Mouse (Mus musculus) embryonic facial prominence, embryonic 13.5 days (tissue): Measurements from ENCODE around the gene Baiap2l1. TPM values are rescaled to one million over a fixed set of nuclear protein-coding genes. Genes with fewer than 3 reads are reported as not detected.
A peak's percentile ranks its signal among the peaks of the same experiment; 100 is the strongest.
"Not testable (repeated sequence)": the region's sequence is repeated elsewhere in the genome, so short reads cannot be mapped to it uniquely, and the experiment has no call there.

Experiments
- ATAC-seq: fragments of 200-750 bp; cut with Nextera tagmentation; 2 replicates; pipeline ENCODE4 v1.8.0; 2017; ENCODE audit warnings: low read depth; ENCODE audit not compliant: insufficient number of reproducible peaks, insufficient read depth, low FRiP score, low TSS enrichment
- H3K27ac ChIP-seq: fragments of 300-500 bp; sonication (generic); 2 replicates; pipeline ENCODE4 v1.5.1; 2015; ENCODE audit warnings: moderate library complexity, mild to moderate bottlenecking, inconsistent platforms
- H3K27me3 ChIP-seq: fragments of 300-500 bp; sonication (generic); 2 replicates; pipeline ENCODE4 v1.6.1; 2015; ENCODE audit warnings: mild to moderate bottlenecking, inconsistent platforms
- H3K36me3 ChIP-seq: fragments of 300-500 bp; sonication (generic); 2 replicates; pipeline ENCODE4 v1.6.1; 2015; ENCODE audit warnings: mild to moderate bottlenecking, inconsistent platforms
- H3K4me1 ChIP-seq: fragments of 300-500 bp; sonication (generic); 2 replicates; pipeline ENCODE4 v1.6.1; 2015; ENCODE audit warnings: inconsistent platforms
- H3K4me2 ChIP-seq: fragments of 300-500 bp; sonication (generic); 2 replicates; pipeline ENCODE4 v1.6.1; 2015; ENCODE audit warnings: moderate library complexity, mild to moderate bottlenecking, inconsistent platforms
- H3K4me3 ChIP-seq: fragments of 300-500 bp; sonication (generic); 2 replicates; pipeline ENCODE4 v1.5.1; 2015; ENCODE audit warnings: mild to moderate bottlenecking, inconsistent platforms
- H3K9ac ChIP-seq: fragments of 300-500 bp; sonication (generic); 2 replicates; pipeline ENCODE4 v1.6.1; 2015; ENCODE audit warnings: mild to moderate bottlenecking, inconsistent platforms
- H3K9me3 ChIP-seq: fragments of 300-500 bp; sonication (generic); 2 replicates; pipeline ENCODE4 v1.6.1; 2016; ENCODE audit warnings: inconsistent platforms
- WGBS: fragments of 180-500 bp; shearing (Covaris S2); methylation state at CpG from one replicate; pipeline ENCODE4 v1.1.7; 2015; ENCODE audit warnings: mixed read lengths; 5-methylcytosine and 5-hydroxymethylcytosine counted together
- polyA plus RNA-seq: library from polyadenylated mRNA; unstranded; fragments of >200 nt; fragmentation: Nextera tagmentation; extraction: Ambion mirVana; gene quantifications from 2 replicates; pipeline ENCODE4 v1.2.1, GENCODE M21; 2015

The Baiap2l1 gene
- polyA plus RNA-seq, 1 experiment from 2014 or later: 4.4 TPM

DNA sequence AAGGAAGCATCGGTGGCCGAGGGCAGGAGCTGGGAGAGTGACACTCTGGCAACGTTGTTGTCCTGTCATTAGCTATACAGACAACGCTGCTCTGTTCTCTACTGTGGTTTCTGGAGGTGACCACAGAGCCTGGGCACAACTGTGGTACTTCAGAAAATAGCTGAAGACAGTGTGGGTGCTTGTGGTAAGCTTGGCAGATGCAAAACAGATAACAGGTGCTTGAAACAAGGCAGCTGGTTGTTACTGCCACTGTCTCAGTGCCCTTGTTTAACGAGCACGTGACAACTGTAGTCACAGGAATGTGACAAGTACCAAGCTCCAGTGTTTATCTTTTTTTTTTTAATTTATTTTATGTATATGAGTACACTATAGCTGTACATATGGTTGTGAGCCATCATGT, 13.3 kb downstream of the Baiap2l1 start:
- Histone ChIP-seq H3K27ac (no peak overlapping the region), H3K36me3 (no peaks in the 10 kb centered on the region), H3K27me3 (no peaks in the 10 kb centered on the region), H3K9me3 (no peaks in the 10 kb centered on the region), H3K4me1 (no peaks in the 10 kb centered on the region), H3K4me3 (no peak overlapping the region), H3K4me2 (no peak overlapping the region), H3K9ac (no peak overlapping the region)
- ATAC-seq: no peak
- WGBS: 83% methylated on average over 6 of the region's 6 CpGs

DNA sequence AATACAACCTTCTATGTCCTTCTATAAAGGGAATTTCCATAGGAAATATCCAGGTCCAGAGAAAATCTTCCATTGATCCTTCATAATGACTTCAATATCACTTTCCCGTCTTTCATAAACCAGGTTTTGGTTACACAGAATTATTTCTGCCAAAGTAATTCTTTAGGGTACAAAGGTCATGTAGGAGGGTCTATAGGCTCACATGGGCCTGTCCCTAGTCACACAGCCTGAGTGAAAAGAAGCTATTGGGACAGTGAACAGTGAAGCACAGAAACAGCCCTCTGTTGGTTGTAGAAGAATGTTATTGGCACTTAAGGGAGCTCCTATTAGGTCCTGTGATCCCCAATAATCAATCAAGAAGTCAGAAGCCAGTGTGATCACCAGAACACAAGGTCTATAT, 16.8 kb downstream of the Baiap2l1 start:
- H3K27me3 ChIP-seq: no peaks in the 10 kb centered on the region
- no peaks in the 10 kb centered on the region for H3K4me1 ChIP-seq
- no peak overlapping the region for H3K9ac ChIP-seq
- no peak overlapping the region for H3K4me2 ChIP-seq
- no peak for ATAC-seq
- no peaks in the 10 kb centered on the region for H3K36me3 ChIP-seq
- no peak overlapping the region for H3K27ac ChIP-seq
- 52% methylated on average over 1 of the region's 1 CpGs for WGBS
- no peaks in the 10 kb centered on the region for H3K9me3 ChIP-seq
- H3K4me3 ChIP-seq: no peak overlapping the region

DNA sequence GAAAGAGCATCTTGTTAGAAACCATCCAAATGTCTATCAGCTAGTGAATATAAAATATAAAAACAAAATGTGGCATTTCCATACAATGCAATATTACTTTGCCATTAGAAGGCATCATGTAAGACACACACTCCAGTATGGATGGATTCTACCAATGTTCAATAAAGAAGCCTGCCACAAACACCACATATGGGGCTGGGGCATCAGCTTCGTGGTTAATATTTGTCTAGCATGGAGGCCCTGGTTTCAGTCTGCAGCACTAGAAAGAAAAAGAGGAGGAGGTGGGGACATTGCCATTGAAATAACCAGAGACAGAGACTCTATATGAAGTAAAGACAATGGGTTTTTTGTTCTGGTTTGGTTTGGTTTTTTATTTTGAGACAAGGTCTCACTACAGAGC, 19.1 kb downstream of the Baiap2l1 start:
- H3K27ac ChIP-seq: no peak overlapping the region
- H3K9ac ChIP-seq: no peak overlapping the region
- H3K9me3 ChIP-seq: no peaks in the 10 kb centered on the region
- H3K4me2 ChIP-seq: no peak overlapping the region
- 24% methylated on average over 1 of the region's 1 CpGs for WGBS
- no peaks in the 10 kb centered on the region for H3K27me3 ChIP-seq
- no peaks in the 10 kb centered on the region for H3K36me3 ChIP-seq
- ATAC-seq: no peak
- no peak overlapping the region for H3K4me3 ChIP-seq
- no peaks in the 10 kb centered on the region for H3K4me1 ChIP-seq

DNA sequence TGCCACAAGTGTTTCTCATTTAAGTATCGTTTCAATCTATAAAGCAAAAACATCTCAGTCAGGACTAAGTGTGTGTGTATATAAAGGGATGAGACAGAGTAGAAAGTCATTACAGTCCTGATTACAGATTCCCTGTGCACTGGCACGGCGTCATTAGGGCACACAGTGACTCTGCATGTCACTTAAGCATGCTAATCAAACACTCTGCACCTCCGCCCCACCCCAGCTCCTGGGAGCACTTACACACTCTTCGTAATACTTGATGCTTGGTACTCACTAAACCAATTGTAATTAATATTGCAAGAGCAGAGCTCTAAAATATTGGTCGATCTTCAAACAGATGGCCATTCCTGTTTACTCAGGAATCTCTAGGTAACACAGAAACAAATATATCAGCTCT, 22.6 kb downstream of the Baiap2l1 start:
- H3K9me3 ChIP-seq, H3K4me2 ChIP-seq, H3K9ac ChIP-seq, H3K36me3 ChIP-seq, H3K27ac ChIP-seq, ATAC-seq, H3K4me3 ChIP-seq, H3K27me3 ChIP-seq, H3K4me1 ChIP-seq: not testable (repeated sequence)
- WGBS: 71% methylated on average over 6 of the region's 6 CpGs

DNA sequence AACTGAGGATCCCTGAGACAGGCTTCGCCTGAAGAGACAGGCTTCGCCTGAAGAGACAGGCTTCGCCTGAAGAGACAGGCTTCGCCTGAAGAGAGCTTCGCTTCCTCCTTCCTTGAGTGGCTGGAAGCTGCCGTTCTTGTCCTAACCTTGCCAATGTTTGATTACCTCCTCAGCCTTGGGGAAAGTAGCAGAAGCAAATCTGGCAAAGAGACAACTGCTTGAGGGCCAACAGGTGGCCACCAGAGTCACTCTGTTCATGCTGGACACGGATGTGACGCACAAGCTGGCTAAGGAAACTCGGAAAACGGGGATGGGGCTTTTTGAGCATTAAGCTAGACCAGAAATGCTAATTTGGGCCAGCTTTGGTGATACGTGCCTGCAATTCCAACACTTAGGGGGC, 23.9 kb downstream of the Baiap2l1 start:
- no peak for ATAC-seq
- H3K27ac ChIP-seq: no peak overlapping the region
- H3K27me3 ChIP-seq: no peaks in the 10 kb centered on the region
- H3K36me3 ChIP-seq: no peaks in the 10 kb centered on the region
- no peak overlapping the region for H3K4me2 ChIP-seq
- no peak overlapping the region for H3K9ac ChIP-seq
- no peaks in the 10 kb centered on the region for H3K4me1 ChIP-seq
- no peak overlapping the region for H3K4me3 ChIP-seq
- WGBS: 80% methylated on average over 11 of the region's 11 CpGs
- H3K9me3 ChIP-seq: no peaks in the 10 kb centered on the region

DNA sequence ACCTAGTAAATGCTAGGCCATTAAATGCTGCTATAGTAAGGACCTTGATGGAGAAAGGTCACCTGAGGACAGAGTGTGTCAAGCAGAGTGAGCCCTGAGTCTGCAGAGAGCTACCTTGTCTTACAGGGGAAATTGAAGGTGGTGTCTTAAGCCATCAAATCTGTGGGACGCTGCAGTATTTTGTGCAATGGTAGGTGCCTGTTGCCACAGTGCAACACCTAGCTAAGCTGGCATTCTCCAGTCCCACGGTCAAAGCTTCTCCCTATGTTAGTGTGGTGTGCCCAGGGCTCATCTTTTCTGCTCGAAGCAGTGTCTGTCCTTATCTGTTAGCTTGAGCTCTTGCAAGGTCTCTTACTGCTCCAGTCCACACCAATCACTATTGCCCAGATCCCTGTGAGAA, 35.2 kb downstream of the Baiap2l1 start:
- H3K4me1 ChIP-seq: peaks cover 10% of the 10 kb centered on the region; the same call in 1 of the 2 replicates
- H3K27me3 ChIP-seq: no peaks in the 10 kb centered on the region
- WGBS: 88% methylated on average over 3 of the region's 3 CpGs
- H3K4me2 ChIP-seq: no peak overlapping the region
- H3K9ac ChIP-seq: no peak overlapping the region
- H3K9me3 ChIP-seq: no peaks in the 10 kb centered on the region
- no peak overlapping the region for H3K4me3 ChIP-seq
- H3K36me3 ChIP-seq: no peaks in the 10 kb centered on the region
- no peak for ATAC-seq
- H3K27ac ChIP-seq: no peak overlapping the region

DNA sequence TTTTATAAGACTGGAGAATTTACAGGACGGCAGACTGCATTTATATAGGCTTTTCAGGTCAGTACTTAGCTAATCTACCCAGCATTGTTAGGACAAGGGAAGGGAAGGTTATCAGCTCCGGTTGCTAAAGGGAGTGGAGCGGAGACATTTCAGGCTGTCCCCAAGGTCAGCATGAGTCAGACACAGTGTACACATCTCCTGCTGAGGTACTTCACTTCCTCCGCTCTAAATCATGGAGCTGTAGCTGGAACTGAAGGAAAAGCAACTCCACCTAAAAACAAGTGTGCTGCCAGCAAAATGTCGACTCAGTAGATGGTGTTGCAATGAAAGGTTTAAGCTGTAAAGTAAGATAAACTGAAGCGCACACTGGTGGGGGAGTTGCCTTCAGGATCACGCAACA, 36.2 kb downstream of the Baiap2l1 start:
- ATAC-seq: no peak
- H3K9me3 ChIP-seq: no peaks in the 10 kb centered on the region
- H3K27ac ChIP-seq: no peak overlapping the region
- H3K4me2 ChIP-seq: no peak overlapping the region
- no peak overlapping the region for H3K4me3 ChIP-seq
- no peak overlapping the region for H3K9ac ChIP-seq
- 79% methylated on average over 7 of the region's 7 CpGs for whole genome bisulfite sequencing
- H3K4me1 ChIP-seq: peaks cover 10% of the 10 kb centered on the region; the same call in 1 of the 2 replicates
- no peaks in the 10 kb centered on the region for H3K27me3 ChIP-seq
- no peaks in the 10 kb centered on the region for H3K36me3 ChIP-seq

DNA sequence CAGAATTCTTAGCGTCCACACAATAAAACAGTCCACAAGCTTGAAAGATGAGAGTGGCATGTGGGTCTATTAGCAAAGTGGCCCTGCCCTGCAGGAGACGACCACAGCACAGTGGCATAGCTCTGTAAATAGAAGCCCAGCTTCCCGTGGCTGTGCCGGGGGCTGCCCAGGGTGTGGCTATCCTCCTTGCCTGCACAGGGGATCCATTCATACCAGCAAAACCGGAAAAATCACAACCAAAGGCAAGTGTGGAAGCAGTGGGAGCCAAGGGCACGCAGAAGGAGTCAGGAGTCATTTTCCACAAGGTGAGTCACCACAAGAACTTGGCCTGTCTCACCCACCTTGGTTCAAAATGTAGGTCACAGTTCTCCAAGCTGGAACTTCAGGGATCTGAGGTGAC, 39.6 kb downstream of the Baiap2l1 start:
- no peak overlapping the region for H3K4me3 ChIP-seq
- H3K27ac ChIP-seq: peak overlapping the region; percentile 22
- H3K9me3 ChIP-seq: no peaks in the 10 kb centered on the region
- H3K36me3 ChIP-seq: no peaks in the 10 kb centered on the region
- H3K9ac ChIP-seq: no peak overlapping the region
- no peak for ATAC-seq
- WGBS: 41% methylated on average over 6 of the region's 6 CpGs
- H3K4me1 ChIP-seq: peaks cover 15% of the 10 kb centered on the region
- H3K4me2 ChIP-seq: no peak overlapping the region
- no peaks in the 10 kb centered on the region for H3K27me3 ChIP-seq

DNA sequence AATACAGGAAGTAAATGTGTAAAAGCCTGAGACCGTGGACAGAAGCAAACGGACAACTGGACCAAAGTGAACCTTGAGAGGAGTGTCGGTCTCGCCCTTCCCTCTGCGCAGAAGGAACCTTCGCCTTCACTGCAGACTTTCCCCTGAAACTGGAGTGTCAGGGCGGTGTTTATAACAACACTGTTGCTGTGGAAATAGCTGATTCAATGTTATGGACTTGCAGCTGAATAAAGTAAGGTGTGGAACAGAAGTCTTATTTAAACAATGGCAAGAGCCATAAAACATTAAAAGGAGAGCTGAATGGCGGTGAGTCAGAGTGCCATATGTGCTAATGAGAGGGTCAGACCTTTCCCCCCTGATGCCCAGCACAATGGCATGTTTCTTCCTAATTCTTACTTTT, 40.5 kb downstream of the Baiap2l1 start:
- whole genome bisulfite sequencing: 86% methylated on average over 8 of the region's 8 CpGs
- ATAC-seq: no peak
- H3K27ac ChIP-seq: no peak overlapping the region

DNA sequence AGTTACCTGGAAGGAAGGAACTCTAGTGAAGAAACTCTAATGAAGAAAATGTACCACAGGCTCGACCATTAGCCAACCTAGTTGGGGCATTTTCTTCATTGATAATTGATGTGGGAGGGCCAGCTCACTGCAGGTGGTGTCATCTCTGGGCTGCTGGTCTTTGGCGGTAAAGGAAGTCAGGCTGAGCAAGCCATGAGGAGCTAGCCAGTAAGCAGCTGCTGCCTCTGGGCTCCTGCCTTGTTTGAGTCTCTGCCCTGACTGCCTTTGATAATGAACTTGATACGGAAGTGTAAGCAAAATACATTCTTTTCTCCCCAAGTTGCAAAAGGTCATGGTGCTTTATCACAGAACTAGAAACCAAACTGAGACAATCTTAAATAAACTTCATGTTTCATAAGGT, 41.5 kb downstream of the Baiap2l1 start:
- 66% methylated on average over 3 of the region's 3 CpGs for WGBS
- no peak overlapping the region for H3K4me2 ChIP-seq

More for the DNA sequence above, 40.5 kb downstream of the Baiap2l1 start:
- H3K27me3 ChIP-seq: no peaks in the 10 kb centered on the region
- H3K36me3 ChIP-seq: no peaks in the 10 kb centered on the region
- peaks cover 16% of the 10 kb centered on the region for H3K4me1 ChIP-seq
- no peak overlapping the region for H3K4me3 ChIP-seq
- H3K9ac ChIP-seq: no peak overlapping the region
- no peaks in the 10 kb centered on the region for H3K9me3 ChIP-seq
- H3K4me2 ChIP-seq: no peak overlapping the region

DNA sequence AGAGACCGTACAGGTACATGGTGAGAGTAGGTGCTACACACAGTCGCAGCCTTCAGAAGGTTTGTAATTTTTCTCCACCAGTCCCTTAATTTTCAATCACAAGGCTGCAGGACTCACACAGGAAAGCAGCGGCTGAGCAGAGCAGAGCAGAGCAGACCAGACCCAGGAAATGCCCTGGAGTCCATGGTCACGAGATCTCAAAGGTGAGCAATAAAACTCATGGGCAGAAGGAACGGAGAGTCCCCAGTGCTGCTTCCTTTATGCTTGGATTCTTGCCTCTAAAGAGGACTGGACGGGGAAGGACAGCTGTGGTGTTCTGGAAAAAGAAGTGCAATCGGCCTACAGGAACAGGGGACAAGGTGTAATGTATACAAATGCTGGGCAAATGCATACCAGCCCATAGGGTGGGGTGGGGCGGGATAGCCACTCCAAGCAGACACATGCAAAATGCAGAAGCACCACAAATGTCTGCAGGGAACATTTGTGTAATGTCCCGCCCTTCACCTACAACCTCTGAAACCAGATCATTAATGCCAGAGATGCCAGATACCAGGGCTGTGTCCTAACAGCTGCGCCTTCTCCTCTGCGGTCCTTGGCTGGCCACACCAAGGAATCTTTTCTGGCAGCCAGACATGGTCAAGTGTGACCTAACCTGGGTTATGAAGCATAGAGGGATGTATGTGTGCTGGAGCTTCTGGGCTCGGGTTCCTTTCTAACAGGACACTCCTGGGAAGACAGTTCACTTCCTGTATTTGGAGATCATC, 43.0 kb downstream of the Baiap2l1 start:
- H3K27ac ChIP-seq: no peak overlapping the region
- H3K27me3 ChIP-seq: no peaks in the 10 kb centered on the region
- no peak for ATAC-seq
- H3K4me1 ChIP-seq: peaks cover 16% of the 10 kb centered on the region
- no peak overlapping the region for H3K4me3 ChIP-seq
- 80% methylated on average over 12 of the region's 12 CpGs for WGBS
- H3K9ac ChIP-seq: no peak overlapping the region
- no peaks in the 10 kb centered on the region for H3K9me3 ChIP-seq
- no peak overlapping the region for H3K4me2 ChIP-seq
- no peaks in the 10 kb centered on the region for H3K36me3 ChIP-seq

More for the DNA sequence above, 41.5 kb downstream of the Baiap2l1 start:
- Histone ChIP-seq H3K4me3 (no peak overlapping the region), H3K27ac (no peak overlapping the region), H3K36me3 (no peaks in the 10 kb centered on the region), H3K4me1 (peaks cover 16% of the 10 kb centered on the region), H3K27me3 (no peaks in the 10 kb centered on the region), H3K9ac (no peak overlapping the region), H3K9me3 (no peaks in the 10 kb centered on the region)
- no peak for ATAC-seq

DNA sequence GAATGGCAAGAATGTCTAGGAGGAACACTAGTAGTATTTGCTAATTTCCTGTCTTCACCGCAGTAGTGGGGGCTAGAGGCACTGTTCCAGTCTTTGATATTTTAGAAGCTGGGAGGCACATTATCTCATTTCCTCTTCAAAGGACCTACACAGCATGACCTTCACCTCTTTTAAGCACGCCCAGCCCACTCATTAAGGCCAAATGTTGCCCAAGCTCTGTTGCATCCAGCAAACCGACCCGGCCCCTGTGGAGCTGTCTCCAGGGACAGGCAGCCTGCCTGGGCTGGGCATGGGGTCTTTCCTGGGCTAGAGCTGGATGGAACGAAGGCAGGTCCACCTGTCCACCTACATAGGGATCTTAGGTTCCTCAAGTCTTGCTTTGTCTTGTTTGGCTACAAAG, 44.6 kb downstream of the Baiap2l1 start:
- no peak overlapping the region for H3K9ac ChIP-seq
- no peaks in the 10 kb centered on the region for H3K36me3 ChIP-seq
- H3K4me3 ChIP-seq: no peak overlapping the region
- H3K27ac ChIP-seq: no peak overlapping the region
- no peaks in the 10 kb centered on the region for H3K27me3 ChIP-seq
- peaks cover 13% of the 10 kb centered on the region for H3K4me1 ChIP-seq
- ATAC-seq: no peak
- no peaks in the 10 kb centered on the region for H3K9me3 ChIP-seq
- H3K4me2 ChIP-seq: no peak overlapping the region
- WGBS: 7% methylated on average over 5 of the region's 5 CpGs
